Mouse (Mus musculus) lung, embryonic 14.5 days (tissue): ENCODE data around the gene Tmed5. TPM values are rescaled to one million over a fixed set of nuclear protein-coding genes. Genes with fewer than 3 reads are reported as not detected.

ENCODE experiments used
- ATAC-seq: fragments of 200-750 bp; cut with Nextera tagmentation; 2 replicates; pipeline ENCODE4 v1.8.0; 2017; ENCODE audit warnings: mild to moderate bottlenecking, moderate TSS enrichment, moderate library complexity; ENCODE audit not compliant: insufficient read depth
- DNase-seq: peaks from one replicate; pipeline ENCODE4 v3.0.0-alpha.2; 2015
- H3K27ac ChIP-seq: fragments of 300-500 bp; sonication (generic); 2 replicates; pipeline ENCODE4 v1.5.1; 2014; ENCODE audit warnings: low read depth, mild to moderate bottlenecking, moderate library complexity
- H3K27me3 ChIP-seq: fragments of 300-500 bp; sonication (generic); 2 replicates; pipeline ENCODE4 v1.6.1; 2014; ENCODE audit warnings: low read length, control low read depth; ENCODE audit not compliant: insufficient read depth
- H3K36me3 ChIP-seq: fragments of 300-500 bp; sonication (generic); 2 replicates; pipeline ENCODE4 v1.6.1; 2014; ENCODE audit warnings: control low read depth; ENCODE audit not compliant: insufficient read depth
- H3K4me1 ChIP-seq: fragments of 300-500 bp; sonication (generic); 2 replicates; pipeline ENCODE4 v1.6.1; 2014; ENCODE audit warnings: antibody characterized with exemption, control low read depth; ENCODE audit not compliant: insufficient read depth
- H3K4me2 ChIP-seq: fragments of 300-500 bp; sonication (generic); 2 replicates; pipeline ENCODE4 v1.6.1; 2014; ENCODE audit warnings: mild to moderate bottlenecking
- H3K4me3 ChIP-seq: fragments of 300-500 bp; sonication (generic); 2 replicates; pipeline ENCODE4 v1.5.1; 2014; ENCODE audit warnings: low read depth, low read length
- H3K9ac ChIP-seq: fragments of 300-500 bp; sonication (generic); 2 replicates; pipeline ENCODE4 v1.6.1; 2014
- H3K9me3 ChIP-seq: fragments of 300-500 bp; sonication (generic); 2 replicates; pipeline ENCODE4 v1.6.1; 2016; ENCODE audit warnings: low read depth, low read length, control low read depth
- CTCF ChIP-seq: IDR thresholded peaks from 2 replicates; pipeline ENCODE4 v1.5.1; 2016; ENCODE audit warnings: antibody characterized with exemption, low read depth
- WGBS: fragments of 180-500 bp; shearing (Covaris S2); extraction: QIAGEN DNeasy Blood & Tissue Kit; methylation state at CpG from one replicate; pipeline ENCODE4 v1.1.7; 2014; 5-methylcytosine and 5-hydroxymethylcytosine counted together
- polyA plus RNA-seq: library from polyadenylated mRNA; unstranded; fragments of >200 nt; fragmentation: Nextera tagmentation; extraction: Ambion mirVana; gene quantifications from 2 replicates; pipeline ENCODE4 v1.2.1, GENCODE M21; 2014

Gene Tmed5
- polyA plus RNA-seq, 1 experiment from 2014 or later: 29.1 TPM

- Histone ChIP-seq H3K27me3 (no peaks in the 10 kb centered on the region), H3K9ac (no peak overlapping the region), H3K4me2 (no peak overlapping the region), H3K27ac (no peak overlapping the region), H3K4me3 (no peak overlapping the region), H3K4me1 (no peaks in the 10 kb centered on the region), H3K9me3 (no peaks in the 10 kb centered on the region), H3K36me3 (peaks cover 58% of the 10 kb centered on the region)
- no peak for TF ChIP-seq CTCF
- DNase-seq (no peak), ATAC-seq (no peak)
Measured at GRCm38 (mm10) chr5:108079603-108080002, 52.8 kb downstream of the Tmed5 start.

GRCm38 (mm10) chr5:108076833-108077540 lies 55.4 kb downstream of the Tmed5 start:
- no peaks in the 10 kb centered on the region for H3K9me3 ChIP-seq
- H3K36me3 ChIP-seq: peaks cover 53% of the 10 kb centered on the region
- 69% methylated on average over 6 of the region's 6 CpGs for WGBS
- no peak overlapping the region for H3K27ac ChIP-seq
- no peaks in the 10 kb centered on the region for H3K27me3 ChIP-seq
- H3K9ac ChIP-seq: no peak overlapping the region
- TF ChIP-seq CTCF: no peak
- DNase-seq (no peak), ATAC-seq (no peak)
- no peak overlapping the region for H3K4me3 ChIP-seq
- no peak overlapping the region for H3K4me2 ChIP-seq
- H3K4me1 ChIP-seq: no peaks in the 10 kb centered on the region

- Histone ChIP-seq H3K9ac (no peak overlapping the region), H3K36me3 (peaks cover 53% of the 10 kb centered on the region), H3K27ac (no peak overlapping the region), H3K4me3 (no peak overlapping the region), H3K4me2 (no peak overlapping the region), H3K4me1 (no peaks in the 10 kb centered on the region), H3K9me3 (no peaks in the 10 kb centered on the region), H3K27me3 (no peaks in the 10 kb centered on the region)
- ATAC-seq (no peak), DNase-seq (no peak)
- TF ChIP-seq CTCF: no peak
Measured at GRCm38 (mm10) chr5:108076241-108076640, 56.2 kb downstream of the Tmed5 start.

GRCm38 (mm10) chr5:108072301-108072700 lies 60.1 kb downstream of the Tmed5 start:
- no peak for TF ChIP-seq CTCF
- H3K9me3 ChIP-seq: no peaks in the 10 kb centered on the region
- no peak overlapping the region for H3K4me2 ChIP-seq
- no peaks in the 10 kb centered on the region for H3K27me3 ChIP-seq
- WGBS: 98% methylated on average over 1 of the region's 1 CpGs
- no peak for ATAC-seq
- no peak for DNase-seq
- no peaks in the 10 kb centered on the region for H3K4me1 ChIP-seq
- peaks cover 65% of the 10 kb centered on the region for H3K36me3 ChIP-seq
- no peak overlapping the region for H3K27ac ChIP-seq
- no peak overlapping the region for H3K4me3 ChIP-seq
- no peak overlapping the region for H3K9ac ChIP-seq

- Histone ChIP-seq H3K36me3 (peaks cover 21% of the 10 kb centered on the region), H3K4me1 (no peaks in the 10 kb centered on the region)
- peak; percentile 99 for DNase-seq
Measured at GRCm38 (mm10) chr5:108065465-108066411, 66.7 kb downstream of the Tmed5 start, which contains the start of gene Mtf2. Mtf2 (plus strand) TSS chr5:108065674.

GRCm38 (mm10) chr5:108060413-108060812 lies 72.0 kb downstream of the Tmed5 start:
- WGBS: 92% methylated on average over 9 of the region's 9 CpGs
- H3K4me1 ChIP-seq: no peaks in the 10 kb centered on the region
- H3K4me2 ChIP-seq: no peak overlapping the region
- no peak for ATAC-seq
- H3K4me3 ChIP-seq: no peak overlapping the region
- no peak for TF ChIP-seq CTCF
- H3K9me3 ChIP-seq: no peaks in the 10 kb centered on the region
- DNase-seq: no peak
- no peaks in the 10 kb centered on the region for H3K27me3 ChIP-seq
- no peaks in the 10 kb centered on the region for H3K36me3 ChIP-seq
- no peak overlapping the region for H3K9ac ChIP-seq
- H3K27ac ChIP-seq: no peak overlapping the region

More at GRCm38 (mm10) chr5:108065465-108066411, 66.7 kb downstream of the Tmed5 start, which contains the start of gene Mtf2:
- Histone ChIP-seq H3K4me2 (peak within 1 kb of the TSS; percentile 75), H3K9me3 (no peaks in the 10 kb centered on the region), H3K9ac (peak within 1 kb of the TSS; percentile 99), H3K4me3 (peak within 1 kb of the TSS; percentile 98), H3K27me3 (no peaks in the 10 kb centered on the region), H3K27ac (peak within 1 kb of the TSS; percentile 92)
- peak; percentile 95 for ATAC-seq
- TF ChIP-seq CTCF: peak; percentile 48
- WGBS: under 1% methylated on average over 59 of the region's 59 CpGs

Other genes with a start within 250 kb of the Tmed5 start
- 75.7 and 79.6 TPM in 2 replicates for gene Rpl5, start 232.1 kb downstream of the Tmed5 start, polyA plus RNA-seq
- 20.0 and 22.6 TPM in 2 replicates for gene Fam69a, start 145.5 kb downstream of the Tmed5 start, polyA plus RNA-seq
- gene Mtf2, start 66.9 kb downstream of the Tmed5 start, polyA plus RNA-seq: 108 and 110 TPM in 2 replicates
- 10.7 and 13.8 TPM in 2 replicates for gene Ccdc18, start 255 bp upstream of the Tmed5 start, polyA plus RNA-seq
- gene Dr1, start 136.3 kb upstream of the Tmed5 start, polyA plus RNA-seq: 44.2 and 46.6 TPM in 2 replicates
- gene Pigg, start 180.0 kb upstream of the Tmed5 start, polyA plus RNA-seq: 3.4 and 3.5 TPM in 2 replicates
- gene Gm42517, start 235.3 kb upstream of the Tmed5 start, polyA plus RNA-seq: not detected in 2 replicates